Mouse (Mus musculus): ENCODE data around the gene Prex1.

The Prex1 gene

GRCm38 (mm10) chr2:166560826-166561225 is 152.8 kb downstream of the Prex1 start:
- DNase-seq (ENCODE audit: low spot score in 2 of 2), result no peak

GRCm38 (mm10) chr2:166559531-166559930 is 154.1 kb downstream of the Prex1 start:
- no peak for DNase-seq (ENCODE audit: low spot score in 2 of 2)

GRCm38 (mm10) chr2:166555508-166555907 is 158.1 kb downstream of the Prex1 start:
- DNase-seq (ENCODE audit: low spot score in 2 of 2), result peak in 1 of 2 experiments; percentile 34

- DNase-seq (ENCODE audit: low spot score in 2 of 2), result no peak
These were observed 159.5 kb downstream of the Prex1 start for GRCm38 (mm10) chr2:166554169-166554505.

GRCm38 (mm10) chr2:166553502-166554168 is 160.0 kb downstream of the Prex1 start:
- DNase-seq (ENCODE audit: low spot score in 2 of 2), result peak in 1 of 2 experiments; percentile 36

- no peak for DNase-seq (ENCODE audit: low spot score in 2 of 2)
These were observed 161.0 kb downstream of the Prex1 start for GRCm38 (mm10) chr2:166552657-166553056.

- DNase-seq (ENCODE audit: low spot score in 2 of 2), result no peak
These were observed 161.7 kb downstream of the Prex1 start for GRCm38 (mm10) chr2:166551831-166552498.

- DNase-seq (ENCODE audit: low spot score in 2 of 2), result no peak
These were observed 163.8 kb downstream of the Prex1 start for GRCm38 (mm10) chr2:166549871-166550270.

- no peak for DNase-seq (ENCODE audit: low spot score in 2 of 2)
These were observed 164.6 kb downstream of the Prex1 start for GRCm38 (mm10) chr2:166549069-166549468.

GRCm38 (mm10) chr2:166545580-166545979 is 168.1 kb downstream of the Prex1 start:
- no peak for DNase-seq (ENCODE audit: low spot score in 2 of 2)

- DNase-seq (ENCODE audit: low spot score in 2 of 2), result no peak
These were observed 168.9 kb downstream of the Prex1 start for GRCm38 (mm10) chr2:166544575-166545251.

GRCm38 (mm10) chr2:166541112-166541928 is 172.3 kb downstream of the Prex1 start:
- DNase-seq (ENCODE audit: low spot score in 2 of 2), result no peak

GRCm38 (mm10) chr2:166540216-166540615 is 173.4 kb downstream of the Prex1 start:
- no peak for DNase-seq (ENCODE audit: low spot score in 2 of 2)

GRCm38 (mm10) chr2:166536896-166537295 is 176.7 kb downstream of the Prex1 start:
- no peak for DNase-seq (ENCODE audit: low spot score in 2 of 2)

- DNase-seq (ENCODE audit: low spot score in 2 of 2), result no peak
These were observed 178.1 kb downstream of the Prex1 start for GRCm38 (mm10) chr2:166535519-166535918.

- no peak for DNase-seq (ENCODE audit: low spot score in 2 of 2)
These were observed 187.4 kb downstream of the Prex1 start for GRCm38 (mm10) chr2:166526204-166526603.

GRCm38 (mm10) chr2:166523156-166523890 is 190.3 kb downstream of the Prex1 start:
- no peak for DNase-seq (ENCODE audit: low spot score in 2 of 2)

GRCm38 (mm10) chr2:166522612-166523120 is 191.0 kb downstream of the Prex1 start:
- no peak for DNase-seq (ENCODE audit: low spot score in 2 of 2)

GRCm38 (mm10) chr2:166521878-166522611 is 191.6 kb downstream of the Prex1 start:
- no peak for DNase-seq (ENCODE audit: low spot score in 2 of 2)

- no peak for DNase-seq (ENCODE audit: low spot score in 2 of 2)
These were observed 192.2 kb downstream of the Prex1 start for GRCm38 (mm10) chr2:166521461-166521860.
